Mouse (Mus musculus): ENCODE measurements around the gene Reep3. TPM values are rescaled to one million over a fixed set of nuclear protein-coding genes. Genes with fewer than 3 reads are reported as not detected.

Reep3 gene
- total RNA-seq, 2 experiments from 2014 or later, result 20.2 to 24.1 TPM

DNA sequence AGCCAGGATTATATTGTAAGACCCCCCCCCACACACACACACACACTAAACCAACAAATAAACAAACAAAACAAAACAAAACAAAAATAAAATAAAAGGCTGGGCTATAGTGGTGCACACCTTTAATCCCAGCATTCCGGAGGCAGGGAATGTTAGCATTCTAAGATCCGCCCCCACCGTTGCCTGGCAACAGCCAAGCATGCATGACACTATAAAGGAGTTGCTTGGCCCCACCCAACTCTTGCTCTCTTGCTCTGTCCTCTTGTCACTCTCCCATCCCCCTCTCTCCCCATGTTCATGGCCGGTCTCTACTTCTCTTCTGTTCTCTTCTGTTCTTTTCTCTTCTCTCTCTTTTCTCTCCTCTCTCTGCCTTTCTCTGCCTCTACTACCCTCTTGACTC lies 128.2 kb downstream of the Reep3 start:
- no peak for DNase-seq

DNA sequence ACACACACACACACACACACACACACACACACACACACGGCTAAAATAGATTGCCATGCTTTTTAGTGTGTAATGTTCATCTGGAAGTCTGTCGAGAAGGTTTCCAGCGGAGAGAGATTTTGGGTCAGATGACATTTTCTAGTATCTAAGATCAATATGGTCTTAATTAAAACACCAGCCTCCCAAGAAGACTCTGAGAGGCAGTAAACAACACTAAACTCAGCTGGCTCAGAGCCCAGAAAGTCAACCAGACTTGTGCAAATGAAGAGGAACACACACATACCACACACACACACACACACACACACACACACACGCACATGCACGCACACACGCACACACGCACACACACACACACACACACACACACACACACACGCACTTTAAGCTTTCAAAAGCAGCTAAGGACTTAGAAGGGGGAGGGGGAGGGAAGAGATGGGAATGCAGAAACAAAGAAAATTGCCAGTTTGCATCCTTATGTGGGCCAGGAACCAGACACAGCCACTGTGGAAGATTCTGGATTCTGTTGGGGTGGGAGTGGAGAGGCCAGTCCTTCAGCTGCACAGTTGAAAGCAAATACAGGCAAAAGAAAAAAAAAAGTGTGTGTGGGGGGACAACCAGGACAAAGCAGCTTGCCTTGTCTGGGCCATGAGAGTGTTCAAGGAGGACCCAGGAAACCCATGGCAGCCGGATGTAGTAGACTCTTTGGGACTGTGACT lies 130.2 kb downstream of the Reep3 start:
- DNase-seq, result no peak

- no peak for DNase-seq
These were observed 136.6 kb downstream of the Reep3 start for GRCm38 (mm10) chr10:66960136-66960535.

Other genes starting within 250 kb of the Reep3 start
- gene Jmjd1c, start 820 bp downstream of the Reep3 start, total RNA-seq (2021), result 100 to 1,000 TPM; 103 to 110 TPM
- gene Nrbf2, start 188.4 kb upstream of the Reep3 start, total RNA-seq (2021), result 10 to 100 TPM; 21.8 to 22.5 TPM

Measured in layer of hippocampus, postnatal 36 days (tissue).